Mouse (Mus musculus) MEL (cell line): ENCODE results near the gene Arpc5.

Source experiments
- BHLHE40 ChIP-seq: IDR thresholded peaks from 2 replicates; pipeline ENCODE4 v1.6.1; 2012; ENCODE audit warnings: low read depth, mild to moderate bottlenecking, inconsistent platforms, low read length, improper control_type of control experiment, borderline replicate concordance
- CHD2 ChIP-seq: IDR thresholded peaks from 2 replicates; pipeline ENCODE4 v1.6.1; 2011; ENCODE audit warnings: low read length, improper control_type of control experiment
- GATA1 ChIP-seq: IDR thresholded peaks from 2 replicates; pipeline ENCODE4 v1.6.1; 2011; ENCODE audit warnings: low read depth, low read length, improper control_type of control experiment
- MAFK ChIP-seq: IDR thresholded peaks from 2 replicates; pipeline ENCODE4 v1.6.1; 2011; ENCODE audit warnings: low read depth, mild to moderate bottlenecking, low read length, improper control_type of control experiment, borderline replicate concordance
- MAX ChIP-seq: IDR thresholded peaks from 2 replicates; pipeline ENCODE4 v1.6.1; 2011; ENCODE audit warnings: low read length, improper control_type of control experiment
- MXI1 ChIP-seq: IDR thresholded peaks from 2 replicates; pipeline ENCODE4 v1.6.1; 2011; ENCODE audit warnings: mild to moderate bottlenecking, low read depth, low read length, improper control_type of control experiment
- NELFE ChIP-seq: IDR thresholded peaks from 2 replicates; pipeline ENCODE4 v1.6.1; 2011; ENCODE audit warnings: low read depth, low read length, improper control_type of control experiment
- POLR2A ChIP-seq, 2 experiments: IDR thresholded peaks; 2 replicates each; pipeline ENCODE4 v1.6.1; 2011 to 2012; ENCODE audit warnings: low read length in 2 of 2, mild to moderate bottlenecking in 2 of 2, control low read depth in 1 of 2, improper control_type of control experiment in 1 of 2, low read depth in 1 of 2, moderate library complexity in 1 of 2; ENCODE audit not compliant: control insufficient read depth in 1 of 2, insufficient read depth in 1 of 2, poor library complexity in 1 of 2
- SMC3 ChIP-seq: IDR thresholded peaks from 2 replicates; pipeline ENCODE4 v1.6.1; 2011; ENCODE audit warnings: low read depth, low read length, improper control_type of control experiment
- USF2 ChIP-seq, 2 experiments: IDR thresholded peaks; 2 replicates each; pipeline ENCODE4 v1.6.1; 2011 to 2012; ENCODE audit warnings: improper control_type of control experiment in 2 of 2, low read length in 2 of 2, borderline replicate concordance in 1 of 2, inconsistent platforms in 1 of 2, low read depth in 1 of 2, mild to moderate bottlenecking in 1 of 2; ENCODE audit not compliant: insufficient read depth in 1 of 2

DNA sequence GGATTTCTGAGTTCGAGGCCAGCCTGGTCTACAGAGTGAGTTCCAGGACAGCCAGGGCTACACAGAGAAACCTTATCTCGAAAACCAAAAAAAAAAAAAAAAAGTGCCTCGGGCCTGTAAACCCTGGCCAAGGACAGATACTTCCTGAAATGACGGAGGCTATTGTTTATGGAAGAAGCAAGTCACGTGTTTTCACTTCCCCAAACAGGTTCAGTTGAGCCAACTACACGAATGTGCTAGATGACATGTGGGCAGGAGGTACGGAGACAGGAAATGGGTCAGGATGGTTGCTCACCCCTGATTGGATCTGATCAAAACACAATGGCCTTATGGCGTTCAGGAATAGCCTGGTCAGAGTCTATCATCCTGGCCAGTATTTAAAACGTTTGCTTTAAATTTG lies 31.8 kb downstream of the Arpc5 start:
- TF ChIP-seq BHLHE40, result peak; percentile 89
- TF ChIP-seq CHD2, result no peak
- TF ChIP-seq USF2 (IDR thresholded peaks at IDR 0.05; ENCODE audit: borderline replicate concordance in 1 of 2, insufficient read depth in 1 of 2, low read depth in 1 of 2, low read length in 2 of 2), result peak; percentile 48 to 61; a peak in 2 of 4 replicates
- TF ChIP-seq GATA1, result peak; percentile 68
- TF ChIP-seq MAFK, result no peak
- TF ChIP-seq POLR2A (IDR thresholded peaks at IDR 0.05; ENCODE audit: control insufficient read depth in 1 of 2, insufficient read depth in 1 of 2, low read depth in 1 of 2, low read length in 2 of 2, poor library complexity in 1 of 2), result peak in 1 of 2 experiments; percentile 41; a peak in 1 of 4 replicates
- peak; percentile 92 for TF ChIP-seq MXI1
- TF ChIP-seq MAX, result peak; percentile 99
- TF ChIP-seq NELFE, result no peak
- no peak for TF ChIP-seq SMC3
